Mouse (Mus musculus) mouse trophoblast stem cell (cell line): Measurements from ENCODE around the gene Fam170b.

ENCODE experiments used
- in situ Hi-C, 2 experiments: fragments of 300-500 bp; cut with MseI, MboI; formaldehyde crosslinking; loops; 2 replicates in 1 of 2; 3 replicates in 1 of 2; pipeline ENCODE4 v1.15.1; 2025

Gene Fam170b

DNA sequence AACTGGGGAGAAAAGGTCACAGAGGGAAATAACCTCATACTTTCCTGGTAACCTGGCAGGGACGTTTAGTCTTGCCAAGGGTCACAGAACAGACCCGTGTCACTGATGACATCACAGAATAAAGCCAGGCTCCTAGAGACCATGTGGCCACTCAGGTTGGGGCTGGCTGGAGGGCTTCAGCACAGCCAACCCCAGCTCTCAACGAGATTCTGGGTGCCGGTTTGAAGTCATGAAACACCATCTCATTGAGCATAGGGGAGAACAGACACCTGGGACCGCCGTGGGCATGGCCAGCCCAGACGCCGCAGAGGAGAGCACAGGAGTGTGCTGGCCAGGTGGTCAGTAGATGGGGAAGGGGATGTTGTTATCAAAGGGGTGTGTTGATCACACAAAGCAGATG lies at the start of gene Fam170b:
TSS of gene Fam170b (plus strand) at position 116 of the 400 bp plus-strand sequence.
- in situ Hi-C loops, result no loop called here

DNA sequence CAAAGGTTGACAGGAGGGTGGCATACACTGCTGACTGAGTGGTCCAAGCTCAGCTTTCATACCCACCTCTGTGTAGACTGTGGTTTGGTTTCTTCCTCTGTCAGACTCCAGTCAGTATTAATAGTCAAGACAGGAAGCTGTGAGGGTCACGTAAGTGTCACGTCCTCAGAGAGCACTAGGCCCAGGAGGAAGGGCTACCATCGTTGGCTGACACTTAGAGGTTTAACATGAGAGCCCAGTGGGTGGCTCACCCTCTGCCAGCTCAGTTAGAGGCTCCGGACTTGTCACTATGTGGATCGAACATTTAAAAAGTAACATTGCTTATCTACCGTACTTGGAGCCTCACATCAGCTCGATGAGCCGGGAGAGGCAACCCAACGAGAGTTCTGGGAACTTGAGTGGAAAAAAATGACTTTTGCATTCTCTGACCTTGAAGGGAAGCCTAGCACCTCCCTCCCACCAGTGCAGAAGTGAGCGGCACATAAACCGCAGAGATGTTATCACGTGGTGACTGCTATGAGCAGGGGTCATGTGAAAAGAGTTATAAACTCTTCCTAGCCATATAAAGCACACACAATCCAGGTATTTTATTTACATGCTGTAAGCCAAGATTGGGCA lies 49.5 kb upstream of the Fam170b start:
- in situ Hi-C loops, result no loop called here

DNA sequence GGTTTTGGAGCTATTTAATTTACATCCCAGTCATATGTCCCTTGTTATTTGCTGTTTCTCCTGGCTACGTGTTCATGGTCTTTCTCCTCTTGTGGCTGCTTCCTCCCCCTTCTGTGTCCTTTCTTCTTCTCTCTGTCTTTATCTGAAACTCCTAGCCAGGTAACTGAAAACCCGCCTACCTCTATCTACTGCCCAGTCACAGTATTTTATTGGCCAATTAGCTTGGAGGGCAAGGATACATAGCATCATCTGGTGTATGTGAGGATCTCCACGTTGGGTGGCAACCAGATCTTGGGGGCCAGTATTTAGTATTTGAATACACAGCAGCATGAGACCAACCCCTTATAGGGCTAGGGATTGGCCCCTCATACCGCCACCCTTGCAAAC lies 49.0 kb upstream of the Fam170b start:
- in situ Hi-C loops, result no loop called here

DNA sequence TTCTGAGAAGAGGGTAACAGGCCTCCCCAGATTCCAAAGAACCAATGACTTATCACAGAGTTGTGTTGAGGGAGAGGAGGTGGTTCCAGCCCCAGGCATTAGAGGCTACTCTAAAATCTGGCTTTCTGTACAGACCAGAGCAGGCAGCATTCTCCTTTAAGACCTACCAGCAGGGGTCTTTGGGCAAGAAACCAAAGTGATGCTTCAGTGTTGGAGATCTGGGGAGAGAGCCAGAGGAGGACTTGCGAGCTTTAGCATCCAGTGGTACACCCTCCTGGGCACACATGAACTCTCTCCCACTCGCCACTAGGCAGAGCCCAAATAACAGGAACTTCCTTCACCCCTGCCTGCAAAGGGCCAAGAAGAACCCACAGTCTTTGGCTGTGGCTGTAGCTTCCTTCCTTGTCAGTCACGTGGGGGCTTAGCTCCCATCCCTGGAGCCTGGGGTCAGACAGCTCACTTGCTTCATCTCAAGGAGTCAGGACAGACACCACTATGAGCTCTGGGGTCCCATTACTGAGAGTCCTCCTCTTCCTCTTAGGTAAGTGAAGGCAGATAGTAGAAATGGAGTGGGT lies 48.1 kb upstream of the Fam170b start, which contains the start of gene Tmem273:
TSS of gene Tmem273 (plus strand) at position 408 of the 575 bp plus-strand sequence.
- in situ Hi-C loops, result no loop called here

DNA sequence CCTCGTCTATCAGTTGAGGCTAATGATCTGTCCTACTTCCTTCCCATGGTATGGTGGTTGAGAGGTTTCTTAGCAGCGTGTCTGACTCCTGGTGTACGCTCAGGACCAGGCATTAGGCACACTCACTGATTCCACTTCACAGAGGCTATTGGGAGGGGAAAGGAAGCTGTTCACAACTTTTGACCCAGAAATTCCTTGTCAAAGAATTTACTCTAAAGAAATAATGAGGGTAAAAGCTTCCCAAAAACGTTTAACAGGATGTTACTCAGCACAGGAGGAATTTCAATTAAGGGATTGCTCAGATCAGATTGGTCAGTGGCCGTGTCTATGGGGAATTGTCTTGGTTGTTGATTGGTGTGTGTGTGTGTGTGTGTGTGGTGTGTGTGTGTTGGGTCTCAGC lies 46.1 kb upstream of the Fam170b start:
- in situ Hi-C loops, result no loop called here

DNA sequence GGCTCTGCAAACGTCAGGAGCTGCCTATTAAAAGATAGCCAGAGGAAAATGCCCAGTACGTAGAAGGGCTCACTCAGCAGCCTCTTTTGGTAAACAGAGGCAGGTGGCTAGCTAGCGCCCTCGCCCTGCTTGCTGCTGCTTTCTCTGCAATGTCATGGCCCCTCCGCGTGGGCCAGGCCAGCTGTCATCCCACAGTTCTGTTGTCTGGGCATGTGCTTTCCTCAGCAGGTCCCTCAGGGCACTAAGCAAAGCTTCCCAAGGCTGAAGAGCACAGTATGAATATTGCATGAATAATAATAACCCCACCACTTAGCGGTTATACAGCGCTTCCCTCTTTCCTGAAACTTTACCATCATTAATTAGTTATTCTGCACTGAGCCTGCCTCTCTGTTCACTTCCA lies 37.4 kb upstream of the Fam170b start:
- in situ Hi-C loops, result no loop called here

DNA sequence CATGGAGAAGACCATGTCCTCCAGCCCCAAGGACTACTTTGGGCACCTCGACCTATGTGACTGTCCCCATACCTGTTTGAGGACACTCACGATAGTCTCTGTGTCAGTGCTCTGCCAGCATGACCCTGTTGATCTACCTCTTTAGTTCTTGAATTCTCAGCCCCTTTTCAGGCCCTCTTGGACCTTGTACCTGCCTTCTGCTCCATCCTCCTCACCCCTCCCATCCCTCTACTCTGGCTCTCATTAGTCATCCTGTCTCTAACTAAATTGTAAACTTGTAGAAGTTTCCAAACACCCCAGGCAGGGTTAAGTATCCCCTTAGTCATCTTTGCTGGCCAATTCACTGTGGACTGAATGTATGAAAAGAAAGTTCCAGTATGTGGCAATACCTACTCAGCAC lies 36.0 kb upstream of the Fam170b start:
- in situ Hi-C loops, result no loop called here

DNA sequence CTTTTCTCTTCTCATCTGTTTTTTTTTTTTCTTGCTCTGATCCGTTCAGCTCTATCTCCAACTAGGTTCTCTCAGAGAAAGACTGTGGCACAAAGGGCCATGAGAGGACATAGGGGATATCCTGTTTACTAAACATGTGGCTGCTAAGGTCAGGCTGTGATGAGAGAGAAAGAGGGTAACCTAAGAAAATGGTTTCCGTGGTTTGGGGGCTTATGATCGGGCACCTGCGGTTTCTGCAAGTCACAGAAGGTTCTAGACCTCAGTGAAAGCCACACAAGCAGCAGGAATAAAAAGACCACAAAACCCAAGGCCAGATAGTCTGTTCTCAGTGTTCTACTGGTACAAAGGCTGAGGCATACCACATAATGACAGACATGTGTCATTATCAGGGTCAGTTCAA lies 35.4 kb upstream of the Fam170b start:
- in situ Hi-C loops, result no loop called here

DNA sequence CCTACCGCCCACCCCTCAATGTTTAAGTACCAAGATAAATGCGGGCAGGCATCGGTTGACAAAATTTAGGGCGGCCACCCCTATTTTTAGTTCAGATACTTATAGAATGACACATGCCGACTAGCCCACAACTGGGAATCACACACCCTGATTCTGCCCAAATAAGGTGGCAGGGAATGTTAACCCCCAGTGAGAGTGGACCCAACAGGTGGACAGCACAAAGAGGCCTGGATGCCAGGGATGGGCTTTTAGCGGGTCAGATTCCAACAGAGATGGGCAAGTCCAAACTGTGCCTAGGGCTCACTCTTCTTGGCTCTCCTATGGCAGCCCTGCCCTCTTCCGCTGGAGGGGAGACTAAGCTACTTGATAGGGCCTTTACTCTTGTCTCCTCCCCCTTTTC lies 33.7 kb upstream of the Fam170b start:
- in situ Hi-C loops, result no loop called here

DNA sequence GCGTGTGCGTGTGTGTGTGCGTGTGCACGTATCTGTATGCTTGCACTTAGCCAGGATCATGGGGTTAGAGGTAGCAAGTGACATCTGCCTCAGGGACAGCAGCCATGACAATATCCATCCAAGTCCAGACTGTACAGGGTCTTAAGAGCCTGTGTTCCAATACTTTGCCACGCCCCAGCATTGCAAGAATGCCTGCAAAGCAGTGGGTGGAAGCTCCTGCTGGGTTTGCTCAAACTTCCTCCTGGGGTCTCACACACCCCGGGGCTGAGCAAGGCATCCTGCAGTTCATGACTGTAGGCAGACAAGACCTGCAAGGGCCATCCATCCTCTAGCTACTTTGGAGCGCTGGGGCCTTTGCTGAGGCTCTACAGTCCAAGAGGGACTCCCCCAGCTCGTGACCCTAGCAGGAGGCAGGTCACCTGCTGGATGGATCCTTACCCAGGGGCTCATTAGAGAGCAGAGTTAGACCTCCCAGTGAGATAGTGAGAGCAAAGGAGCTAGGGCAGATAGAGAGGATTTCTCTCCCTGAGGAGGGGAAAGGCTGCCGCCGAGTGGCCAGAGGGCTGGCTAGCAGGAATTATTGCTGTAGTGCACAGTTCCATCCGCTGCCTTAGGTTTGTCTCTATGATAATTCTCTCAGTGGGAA lies 32.6 kb upstream of the Fam170b start:
- in situ Hi-C loops, result no loop called here

DNA sequence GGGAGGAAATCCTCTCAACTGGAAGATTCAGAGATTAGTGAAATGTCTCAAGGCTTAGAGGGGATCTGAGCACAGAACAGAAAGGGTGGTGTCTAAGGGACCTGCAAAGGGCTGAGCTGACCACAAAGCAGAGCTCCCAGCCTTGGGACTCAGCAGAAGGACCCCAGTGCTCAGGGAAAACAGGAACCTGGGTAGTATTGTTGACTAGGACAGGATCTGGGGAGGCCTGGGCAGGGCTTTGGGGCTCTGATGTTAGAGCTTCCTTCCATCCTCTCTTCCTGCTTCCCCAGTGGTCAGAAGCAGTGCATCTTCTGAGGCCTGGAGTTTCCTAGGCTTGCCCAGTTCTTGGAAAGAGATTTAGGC lies 32.1 kb upstream of the Fam170b start:
- in situ Hi-C loops, result no loop called here

DNA sequence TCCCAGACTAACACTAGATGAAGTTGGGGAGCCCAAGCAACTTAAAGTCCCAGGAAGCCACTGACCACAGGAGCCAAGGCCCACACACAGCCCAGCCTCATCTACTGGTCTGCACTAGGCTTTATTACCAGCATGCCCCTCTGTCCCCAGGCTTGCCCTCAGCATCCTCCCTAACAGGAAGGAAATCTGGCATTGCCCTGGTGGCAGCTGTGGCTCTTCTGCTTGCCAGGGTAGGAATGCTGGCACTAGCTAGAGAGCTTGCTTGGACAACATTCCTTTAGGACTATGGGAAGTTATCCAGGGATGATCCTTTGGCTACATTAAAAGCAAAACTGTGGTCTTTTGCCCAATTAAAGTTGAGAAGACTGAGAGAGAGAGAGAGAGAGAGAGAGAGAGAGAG lies 23.7 kb upstream of the Fam170b start:
- in situ Hi-C loops, result no loop called here

DNA sequence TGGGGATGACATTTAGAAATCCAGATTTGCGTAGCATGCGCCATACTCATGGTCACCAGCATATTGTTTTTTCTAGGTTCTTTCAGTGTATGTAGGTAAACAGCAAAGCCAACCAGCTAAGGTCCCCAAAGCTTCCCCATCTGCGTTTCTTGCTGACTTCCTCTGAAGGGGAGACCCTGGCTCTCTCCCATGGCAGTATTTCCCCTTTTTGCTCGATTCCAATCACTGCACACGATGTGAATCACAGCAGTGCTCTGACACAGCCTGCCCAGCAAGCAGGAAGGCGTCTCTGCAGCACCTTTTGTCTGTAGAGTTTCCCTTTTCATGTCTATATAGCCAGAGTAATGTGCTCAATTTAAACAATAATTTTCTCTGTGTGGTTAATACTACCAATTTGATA lies 21.3 kb upstream of the Fam170b start:
- in situ Hi-C loops, result no loop called here

DNA sequence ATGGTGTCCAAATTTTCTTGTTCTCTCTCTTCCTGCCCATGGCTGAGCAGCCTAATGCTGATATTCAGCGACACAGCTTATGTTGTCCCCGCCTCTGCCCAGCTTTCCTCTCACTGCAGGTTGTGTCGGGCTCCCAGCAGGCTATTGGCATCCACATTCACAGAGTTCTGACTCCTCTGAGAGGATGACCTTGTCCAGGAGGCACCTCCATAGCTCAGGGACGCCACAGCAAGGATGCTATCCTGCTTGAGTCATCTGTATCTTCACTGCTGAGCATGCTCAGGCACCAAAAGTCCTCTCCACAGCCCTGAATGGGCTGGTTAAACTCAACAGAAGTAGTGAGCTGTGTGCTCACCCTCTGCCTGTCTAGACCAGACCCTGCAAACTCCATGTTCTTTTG lies 18.8 kb upstream of the Fam170b start:
- in situ Hi-C loops, result no loop called here

DNA sequence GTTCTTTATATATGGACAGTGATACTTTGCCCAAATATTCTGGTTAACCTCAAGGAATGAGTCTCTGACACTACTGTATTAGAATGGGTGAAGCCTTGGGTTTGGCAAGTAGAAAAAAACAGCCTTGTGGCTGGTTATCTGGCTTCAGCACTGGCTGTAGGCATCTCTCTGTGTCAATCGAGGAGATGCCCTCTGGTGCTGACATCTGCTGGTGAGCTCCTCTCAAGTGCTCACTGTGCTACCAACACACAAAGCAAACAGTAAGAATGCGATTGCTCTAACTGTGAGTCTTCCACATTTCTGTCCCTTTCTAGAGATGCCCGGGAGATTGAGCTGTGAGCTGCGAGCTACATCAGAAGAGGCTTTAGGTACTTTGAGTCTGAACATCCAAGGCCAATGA lies 17.2 kb upstream of the Fam170b start:
- in situ Hi-C loops, result no loop called here

DNA sequence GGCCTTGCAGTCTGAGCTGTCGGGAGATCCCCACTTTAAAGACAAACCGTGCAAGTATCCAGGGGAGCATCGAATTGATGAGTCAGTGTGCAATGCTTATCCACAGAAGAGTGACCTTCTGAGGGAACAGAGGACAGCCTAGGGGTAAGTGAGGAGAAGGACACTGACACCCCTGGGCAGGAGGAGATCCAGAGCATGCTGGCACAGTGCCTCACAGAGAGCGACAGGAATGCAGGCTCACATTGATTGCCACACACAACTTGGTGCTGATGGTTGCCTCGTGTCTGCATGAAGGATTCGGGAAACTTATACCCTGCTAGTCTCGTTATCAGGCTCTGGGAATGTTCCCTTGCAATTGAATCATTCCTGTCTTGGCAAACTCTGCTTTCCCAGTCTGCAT lies 16.5 kb upstream of the Fam170b start:
- in situ Hi-C loops, result no loop called here

DNA sequence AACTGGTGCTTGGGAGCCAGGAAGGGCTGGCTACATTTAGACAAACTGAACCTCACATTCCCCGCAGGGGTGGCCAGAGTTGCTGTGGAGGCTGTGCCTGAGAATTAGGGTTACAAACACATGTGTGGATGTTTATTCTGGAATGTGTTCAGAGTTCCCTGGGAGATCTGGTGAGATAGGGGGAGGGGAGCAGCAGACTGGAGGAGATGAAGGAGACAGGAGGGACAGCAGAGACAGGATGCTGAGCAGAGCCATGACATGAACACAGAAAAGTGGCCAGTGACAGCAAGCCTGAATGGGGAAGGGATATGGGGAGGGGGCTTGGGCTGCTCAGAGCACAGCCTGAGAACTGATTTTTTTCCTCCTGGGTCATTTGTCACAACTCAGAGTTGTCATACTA lies 14.5 kb upstream of the Fam170b start:
- in situ Hi-C loops, result no loop called here

DNA sequence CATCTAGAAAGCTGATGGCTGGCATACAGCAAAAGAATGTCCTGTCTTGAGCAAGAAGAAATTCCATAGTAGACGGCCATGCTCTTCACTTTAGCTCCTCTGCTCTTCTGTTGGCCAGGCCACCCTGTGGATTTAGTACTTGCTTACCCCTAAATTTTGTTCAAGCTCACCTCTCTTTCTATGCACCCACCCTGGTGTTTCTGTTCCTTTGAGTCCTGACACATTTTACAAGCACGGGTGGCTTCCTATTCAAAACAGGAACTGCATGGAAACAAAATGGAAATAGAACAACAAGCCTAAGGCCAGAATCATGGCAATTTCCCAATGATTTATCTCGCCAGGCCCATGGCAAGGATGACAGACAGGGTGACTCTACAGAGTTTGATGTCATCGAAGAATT lies 10.9 kb upstream of the Fam170b start:
- in situ Hi-C loops, result no loop called here

DNA sequence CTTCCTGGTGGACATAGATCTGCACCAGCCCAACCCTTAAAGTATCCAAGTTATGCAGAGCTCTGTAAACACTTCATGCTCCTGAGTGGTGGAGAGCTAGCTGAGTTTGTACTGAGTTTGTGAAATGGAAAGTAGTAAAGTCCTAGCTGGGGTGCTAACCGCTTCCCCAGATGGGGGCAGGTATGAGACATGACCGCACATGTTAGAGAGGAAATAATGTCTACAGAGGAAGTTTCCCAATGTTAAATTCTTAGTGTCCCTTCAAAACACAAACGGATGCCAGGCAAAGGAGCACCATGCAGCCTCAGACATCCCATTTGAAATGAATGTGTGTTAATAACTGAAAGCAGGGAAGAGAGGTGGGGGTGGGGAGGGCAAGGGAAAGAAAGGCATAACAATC lies 9.9 kb upstream of the Fam170b start:
- in situ Hi-C loops, result no loop called here

DNA sequence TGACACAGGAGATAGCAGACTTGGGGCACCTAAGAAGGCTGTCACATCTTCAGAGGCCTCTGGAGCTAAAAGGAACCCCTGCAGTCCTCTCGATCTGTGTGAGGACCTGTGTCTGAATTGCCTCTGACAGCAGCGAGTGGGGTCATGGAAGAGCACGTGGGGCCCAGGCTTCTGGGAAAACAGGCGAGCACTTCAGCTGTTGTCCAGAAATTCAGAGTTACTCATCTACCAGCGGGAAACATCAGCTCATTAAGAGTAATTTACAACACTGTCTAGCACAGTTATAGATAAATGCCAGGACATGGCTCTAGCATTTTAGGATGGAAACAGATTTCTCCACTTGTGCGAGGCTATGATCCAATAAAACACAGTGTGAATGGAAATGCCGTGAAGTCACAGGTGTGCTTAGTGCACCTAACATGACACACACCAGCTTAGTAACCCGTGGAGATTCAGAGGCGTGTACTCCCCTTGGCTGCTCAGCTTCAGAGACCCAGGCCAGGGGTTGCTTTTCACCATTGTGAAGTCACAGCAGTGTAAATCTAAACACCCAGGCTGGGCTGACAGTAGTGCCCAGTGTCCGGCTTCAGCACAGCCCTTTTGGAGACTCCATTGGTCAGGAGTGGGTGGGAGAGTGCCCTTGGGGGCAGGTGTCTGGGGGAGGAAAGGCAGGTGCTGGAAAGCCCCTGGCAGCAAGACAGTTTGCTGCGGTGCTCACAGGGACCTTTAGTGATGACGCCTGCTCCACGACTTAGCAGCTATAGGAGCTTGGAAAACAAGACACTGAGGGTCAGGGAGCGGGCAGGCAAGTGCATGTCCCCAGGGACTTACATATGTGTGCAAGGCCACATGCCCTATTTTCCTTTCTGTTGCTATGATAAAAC lies 9.3 kb upstream of the Fam170b start:
- in situ Hi-C loops, result no loop called here

DNA sequence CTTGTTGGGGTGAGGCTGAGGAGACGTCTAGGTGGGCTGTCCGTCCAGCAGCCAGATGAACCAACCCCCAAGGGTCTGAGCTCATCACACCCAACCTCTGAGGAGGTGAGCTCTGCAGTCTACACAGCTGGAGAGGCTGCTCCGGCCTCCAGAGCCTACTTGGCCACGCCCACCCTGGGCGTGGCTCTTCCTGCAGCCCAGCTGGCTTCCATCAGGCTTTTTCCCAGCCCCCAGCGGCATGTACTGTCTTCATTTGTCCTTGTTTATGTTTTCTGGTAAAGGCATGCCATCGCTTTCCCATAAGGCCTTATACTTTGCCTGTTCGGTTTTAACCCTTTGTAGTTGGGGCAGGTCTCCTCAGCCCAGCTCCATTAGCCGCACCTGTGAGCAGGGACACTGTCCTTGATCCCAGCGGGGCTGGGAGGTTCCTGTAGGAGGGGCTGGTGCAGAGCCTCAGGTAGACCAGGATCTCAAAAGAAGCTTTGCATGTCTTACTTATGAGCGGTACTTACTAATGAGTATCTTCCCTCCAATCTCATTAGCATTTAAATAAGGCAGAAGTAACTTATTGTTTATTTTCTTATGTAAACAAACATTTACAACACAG lies 8.2 kb upstream of the Fam170b start:
- in situ Hi-C loops, result no loop called here

DNA sequence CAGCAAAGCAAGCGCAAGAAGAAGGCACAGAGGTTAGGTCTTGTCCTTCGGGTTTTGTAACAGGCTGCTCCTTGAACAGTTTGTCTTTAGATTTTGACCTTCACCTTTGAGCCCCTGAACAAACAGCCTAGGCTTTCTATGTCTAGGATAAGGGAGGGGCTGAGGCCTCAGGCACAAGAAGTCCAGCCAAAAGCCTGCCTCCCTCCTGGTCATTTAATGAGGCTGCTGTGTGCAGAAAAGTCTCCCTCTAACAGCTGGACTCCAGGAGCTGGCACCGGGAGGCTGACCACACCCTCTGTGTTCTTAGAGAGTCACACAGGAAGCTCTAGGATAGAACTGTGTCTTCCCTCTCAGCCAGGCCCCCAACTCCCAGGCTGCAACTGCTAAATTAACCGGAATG lies 6.6 kb upstream of the Fam170b start:
- in situ Hi-C loops, result no loop called here
